Mouse (Mus musculus): ENCODE measurements around the gene Cln3. TPM values are rescaled to one million over a fixed set of nuclear protein-coding genes. Genes with fewer than 3 reads are reported as not detected.

Gene Cln3
- polyA plus RNA-seq, 1 experiment from 2014 or later, result 24.0 TPM

DNA sequence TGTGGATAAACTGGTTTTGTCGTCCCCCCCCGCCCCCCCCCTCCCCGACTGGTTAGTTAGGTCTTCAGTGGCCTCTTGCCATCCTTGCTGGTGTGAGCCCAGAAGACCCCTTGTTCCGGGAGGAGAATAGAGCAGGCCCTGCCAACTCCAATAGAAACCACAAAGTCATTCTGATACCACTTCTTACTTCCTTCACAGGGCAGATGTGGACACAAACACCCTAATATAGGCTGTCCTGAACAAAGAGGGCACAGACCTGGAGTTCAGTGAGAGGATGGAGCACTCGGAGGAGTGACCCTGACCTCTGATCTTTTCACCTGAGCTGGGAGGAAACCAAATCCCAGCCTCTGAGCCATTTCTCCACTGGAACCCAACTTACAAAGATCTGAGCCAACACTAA is 16.3 kb upstream of the Cln3 start:
- Histone ChIP-seq H3K9me3 (replicated peaks; ENCODE audit: control insufficient read depth, low read length) (no peaks in the 10 kb centered on the region), H3K27ac (ENCODE audit: low read depth, low read length) (no peak overlapping the region), H3K27me3 (replicated peaks; ENCODE audit: control insufficient read depth, insufficient read depth, low read length) (no peaks in the 10 kb centered on the region), H3K4me1 (ENCODE audit: control insufficient read depth, insufficient read depth, low read length) (no peaks in the 10 kb centered on the region), H3K4me3 (ENCODE audit: low read depth, low read length) (no peak overlapping the region), H3K36me3 (ENCODE audit: control insufficient read depth, insufficient read depth, low read length) (no peaks in the 10 kb centered on the region), H3K9ac (ENCODE audit: low read length) (no peak overlapping the region), H3K4me2 (ENCODE audit: low read length) (no peak overlapping the region)
- WGBS, result 50% methylated on average over 5 of the region's 5 CpGs
- no peak for DNase-seq (ENCODE audit: low spot score)
- ATAC-seq, result no peak

DNA sequence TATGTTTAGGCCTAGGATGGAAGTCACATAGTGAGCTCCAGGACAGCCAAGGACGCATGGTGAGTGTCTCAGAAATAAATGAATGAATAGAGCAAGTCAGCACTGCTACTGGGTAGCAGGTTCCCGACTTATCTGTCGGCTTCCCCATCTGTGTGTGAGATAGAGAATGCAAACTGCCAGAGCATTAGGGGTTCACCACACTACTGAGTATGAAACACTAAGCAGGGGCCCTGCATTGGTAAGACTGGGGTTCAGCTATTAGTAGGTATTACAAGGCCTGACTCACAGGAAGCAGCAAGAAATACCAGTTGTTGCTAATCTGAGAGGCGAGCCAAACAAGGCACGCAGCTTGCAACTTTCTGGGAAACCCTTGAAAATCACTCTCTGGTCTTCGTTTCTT is 13.3 kb upstream of the Cln3 start:
- no peaks in the 10 kb centered on the region for H3K27me3 ChIP-seq (replicated peaks; ENCODE audit: control insufficient read depth, insufficient read depth, low read length)
- no peak for ATAC-seq
- no peak overlapping the region for H3K9ac ChIP-seq (ENCODE audit: low read length)
- H3K4me1 ChIP-seq (ENCODE audit: control insufficient read depth, insufficient read depth, low read length), result no peaks in the 10 kb centered on the region
- no peak overlapping the region for H3K4me2 ChIP-seq (ENCODE audit: low read length)
- H3K9me3 ChIP-seq (replicated peaks; ENCODE audit: control insufficient read depth, low read length), result no peaks in the 10 kb centered on the region
- no peaks in the 10 kb centered on the region for H3K36me3 ChIP-seq (ENCODE audit: control insufficient read depth, insufficient read depth, low read length)
- no peak for DNase-seq (ENCODE audit: low spot score)
- no peak overlapping the region for H3K27ac ChIP-seq (ENCODE audit: low read depth, low read length)
- WGBS, result 82% methylated on average over 6 of the region's 6 CpGs
- no peak overlapping the region for H3K4me3 ChIP-seq (ENCODE audit: low read depth, low read length)

DNA sequence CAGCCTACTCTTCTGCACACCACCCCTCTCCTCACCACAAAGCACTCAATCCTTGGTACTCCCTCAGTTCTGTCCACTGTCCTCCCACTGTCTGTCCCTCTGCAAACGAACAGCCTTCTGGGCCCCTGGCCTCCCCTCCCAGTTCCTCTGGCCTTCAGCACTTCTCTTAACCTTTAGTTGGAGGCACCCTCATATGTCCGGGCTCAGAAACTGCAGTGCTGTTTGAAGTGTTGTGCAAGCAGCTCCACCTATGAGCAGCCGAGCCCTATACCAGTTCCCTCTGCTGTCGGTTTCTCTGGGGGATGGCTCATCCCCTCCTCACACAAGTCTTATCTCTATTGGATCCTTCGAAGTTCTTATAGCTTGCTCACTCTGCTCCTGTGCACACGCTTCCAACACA is 10.8 kb upstream of the Cln3 start:
- ATAC-seq (no peak), DNase-seq (ENCODE audit: low spot score) (no peak)
- Histone ChIP-seq H3K4me1 (ENCODE audit: control insufficient read depth, insufficient read depth, low read length) (no peaks in the 10 kb centered on the region), H3K4me2 (ENCODE audit: low read length) (no peak overlapping the region), H3K27ac (ENCODE audit: low read depth, low read length) (no peak overlapping the region), H3K9ac (ENCODE audit: low read length) (no peak overlapping the region), H3K9me3 (replicated peaks; ENCODE audit: control insufficient read depth, low read length) (no peaks in the 10 kb centered on the region), H3K27me3 (replicated peaks; ENCODE audit: control insufficient read depth, insufficient read depth, low read length) (no peaks in the 10 kb centered on the region), H3K4me3 (ENCODE audit: low read depth, low read length) (no peak overlapping the region), H3K36me3 (ENCODE audit: control insufficient read depth, insufficient read depth, low read length) (no peaks in the 10 kb centered on the region)
- WGBS, result 65% methylated on average over 6 of the region's 6 CpGs

DNA sequence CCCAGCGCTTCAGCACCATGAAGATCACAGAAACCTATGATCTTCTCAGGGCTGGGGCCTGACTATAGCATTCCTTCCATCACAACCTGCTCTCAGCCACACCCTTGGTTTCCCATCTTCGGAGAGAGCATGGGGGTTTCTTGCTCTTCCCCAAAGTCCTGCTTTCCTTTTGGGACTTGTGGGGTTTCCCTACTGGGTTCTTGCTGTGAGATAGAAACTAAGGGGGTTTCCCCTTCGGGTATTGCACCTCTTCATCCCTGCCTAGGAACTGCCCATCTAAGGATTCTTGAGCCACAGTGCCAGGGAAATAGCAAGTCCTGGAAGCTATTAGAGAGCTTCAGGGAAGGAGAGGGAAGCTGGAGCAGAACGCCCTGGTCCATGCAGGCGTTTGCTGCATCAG is 10.3 kb upstream of the Cln3 start:
- no peak overlapping the region for H3K4me2 ChIP-seq (ENCODE audit: low read length)
- 90% methylated on average over 5 of the region's 5 CpGs for WGBS

DNA sequence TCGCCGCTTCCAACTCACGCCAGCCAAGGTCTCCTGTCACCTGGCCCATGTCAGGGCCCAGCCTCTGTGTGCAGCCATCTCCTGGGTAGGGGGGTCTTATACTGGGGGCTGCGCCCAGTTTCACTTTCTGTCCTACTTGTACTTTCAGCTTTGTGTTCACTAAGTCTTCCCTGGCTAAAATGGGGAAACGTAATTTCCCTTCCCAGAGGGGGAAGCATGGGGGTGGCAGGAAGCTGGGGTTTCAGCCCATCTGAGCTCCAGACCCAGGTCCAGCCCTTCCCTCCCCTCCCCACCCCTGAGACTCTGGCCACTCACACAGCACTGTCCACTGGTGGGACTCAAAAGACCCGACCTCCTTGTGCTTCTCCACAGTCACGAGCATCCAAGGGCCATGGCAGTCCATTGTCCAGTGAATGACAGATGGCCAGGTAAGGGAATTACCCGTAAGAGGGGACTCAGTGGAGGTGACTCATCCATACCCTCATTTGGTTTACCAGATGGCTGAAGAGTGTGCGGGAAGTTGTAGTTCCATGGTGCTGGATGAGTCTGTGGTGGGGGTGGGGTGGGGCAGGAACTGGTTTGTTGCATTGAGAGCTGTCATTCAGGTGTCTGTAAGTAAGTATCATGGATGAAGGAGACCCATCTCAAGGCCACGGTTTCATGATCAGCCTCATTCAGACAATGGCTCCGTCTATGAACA is 9.4 kb upstream of the Cln3 start, which contains the start of gene Il27:
Gene Il27, minus strand, starts transcription at position 80 of the 700 bp plus-strand sequence.
- no peak for ATAC-seq
- WGBS, result 85% methylated on average over 11 of the region's 11 CpGs
- Histone ChIP-seq H3K9ac (ENCODE audit: low read length) (no peak within 1 kb of the TSS), H3K9me3 (replicated peaks; ENCODE audit: control insufficient read depth, low read length) (no peaks in the 10 kb centered on the region), H3K4me2 (ENCODE audit: low read length) (no peak within 1 kb of the TSS), H3K36me3 (ENCODE audit: control insufficient read depth, insufficient read depth, low read length) (no peaks in the 10 kb centered on the region), H3K27ac (ENCODE audit: low read depth, low read length) (no peak within 1 kb of the TSS), H3K4me1 (ENCODE audit: control insufficient read depth, insufficient read depth, low read length) (no peaks in the 10 kb centered on the region), H3K4me3 (ENCODE audit: low read depth, low read length) (no peak within 1 kb of the TSS), H3K27me3 (replicated peaks; ENCODE audit: control insufficient read depth, insufficient read depth, low read length) (no peaks in the 10 kb centered on the region)
- no peak for DNase-seq (ENCODE audit: low spot score)

More for the DNA sequence above, 10.3 kb upstream of the Cln3 start:
- no peaks in the 10 kb centered on the region for H3K27me3 ChIP-seq (replicated peaks; ENCODE audit: control insufficient read depth, insufficient read depth, low read length)
- ATAC-seq (no peak), DNase-seq (ENCODE audit: low spot score) (no peak)
- no peaks in the 10 kb centered on the region for H3K9me3 ChIP-seq (replicated peaks; ENCODE audit: control insufficient read depth, low read length)
- H3K4me3 ChIP-seq (ENCODE audit: low read depth, low read length), result no peak overlapping the region
- H3K36me3 ChIP-seq (ENCODE audit: control insufficient read depth, insufficient read depth, low read length), result no peaks in the 10 kb centered on the region
- H3K9ac ChIP-seq (ENCODE audit: low read length), result no peak overlapping the region
- H3K27ac ChIP-seq (ENCODE audit: low read depth, low read length), result no peak overlapping the region
- H3K4me1 ChIP-seq (ENCODE audit: control insufficient read depth, insufficient read depth, low read length), result no peaks in the 10 kb centered on the region

DNA sequence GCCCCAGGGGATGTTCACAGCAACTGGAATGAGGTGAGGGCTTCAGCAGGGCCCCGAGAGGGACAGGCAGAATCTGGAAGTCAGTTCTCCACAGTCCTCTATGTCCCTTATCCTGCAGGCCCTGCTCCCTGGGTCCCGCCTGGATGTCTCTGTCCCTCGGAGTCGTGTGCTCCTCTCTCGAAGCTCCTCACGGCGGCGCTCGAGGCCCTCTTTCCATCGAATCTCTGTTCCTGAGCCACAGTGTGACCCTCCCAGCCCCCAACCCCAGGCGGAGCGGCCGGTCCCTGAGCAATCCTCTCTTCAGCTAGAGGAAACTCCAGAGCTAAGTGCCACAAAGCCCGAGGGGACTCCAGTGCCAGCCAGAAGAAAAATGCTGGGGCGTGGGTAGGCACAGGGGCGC is 2.2 kb upstream of the Cln3 start:
- no peak for ATAC-seq

DNA sequence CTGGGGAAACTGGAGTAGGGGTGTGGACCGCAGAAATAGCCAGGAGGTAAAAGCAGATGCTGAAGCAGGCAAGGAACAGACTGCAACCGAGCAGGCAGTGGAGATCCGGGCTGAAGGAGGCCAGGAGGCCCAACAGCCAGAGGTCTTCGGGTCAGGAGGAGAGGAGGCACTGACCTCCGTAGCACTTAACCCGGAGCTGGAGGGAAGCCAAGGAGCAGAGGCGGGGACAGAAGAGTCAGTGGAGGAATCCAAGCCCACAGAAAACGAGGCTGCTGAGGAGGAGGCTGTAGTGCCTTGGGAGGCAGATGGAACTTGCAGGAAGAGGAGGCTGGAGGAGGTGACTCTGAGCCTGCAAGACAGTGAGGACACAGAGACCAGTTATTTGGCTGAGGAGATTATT is 1.2 kb upstream of the Cln3 start:
- ATAC-seq (no peak), DNase-seq (ENCODE audit: low spot score) (no peak)
- H3K4me3 ChIP-seq (ENCODE audit: low read depth, low read length), result no peak overlapping the region
- no peak overlapping the region for H3K4me2 ChIP-seq (ENCODE audit: low read length)
- WGBS, result 69% methylated on average over 8 of the region's 8 CpGs
- H3K27me3 ChIP-seq (replicated peaks; ENCODE audit: control insufficient read depth, insufficient read depth, low read length), result no peaks in the 10 kb centered on the region; the same call in 1 of the 2 replicates
- no peaks in the 10 kb centered on the region for H3K36me3 ChIP-seq (ENCODE audit: control insufficient read depth, insufficient read depth, low read length)
- no peaks in the 10 kb centered on the region for H3K9me3 ChIP-seq (replicated peaks; ENCODE audit: control insufficient read depth, low read length)
- H3K4me1 ChIP-seq (ENCODE audit: control insufficient read depth, insufficient read depth, low read length), result peaks cover 4% of the 10 kb centered on the region; the same call in 1 of the 2 replicates
- H3K9ac ChIP-seq (ENCODE audit: low read length), result no peak overlapping the region
- no peak overlapping the region for H3K27ac ChIP-seq (ENCODE audit: low read depth, low read length)

More for the DNA sequence above, 2.2 kb upstream of the Cln3 start:
- Histone ChIP-seq H3K9ac (ENCODE audit: low read length) (peak overlapping the region; percentile 40), H3K36me3 (ENCODE audit: control insufficient read depth, insufficient read depth, low read length) (no peaks in the 10 kb centered on the region), H3K4me1 (ENCODE audit: control insufficient read depth, insufficient read depth, low read length) (peaks cover under 1% of the 10 kb centered on the region; the same call in 1 of the 2 replicates), H3K27me3 (replicated peaks; ENCODE audit: control insufficient read depth, insufficient read depth, low read length) (no peaks in the 10 kb centered on the region; the same call in 1 of the 2 replicates), H3K4me2 (ENCODE audit: low read length) (no peak overlapping the region), H3K27ac (ENCODE audit: low read depth, low read length) (no peak overlapping the region), H3K9me3 (replicated peaks; ENCODE audit: control insufficient read depth, low read length) (no peaks in the 10 kb centered on the region), H3K4me3 (ENCODE audit: low read depth, low read length) (no peak overlapping the region)
- peak; percentile 45 for DNase-seq (ENCODE audit: low spot score)
- 2% methylated on average over 16 of the region's 16 CpGs for WGBS

DNA sequence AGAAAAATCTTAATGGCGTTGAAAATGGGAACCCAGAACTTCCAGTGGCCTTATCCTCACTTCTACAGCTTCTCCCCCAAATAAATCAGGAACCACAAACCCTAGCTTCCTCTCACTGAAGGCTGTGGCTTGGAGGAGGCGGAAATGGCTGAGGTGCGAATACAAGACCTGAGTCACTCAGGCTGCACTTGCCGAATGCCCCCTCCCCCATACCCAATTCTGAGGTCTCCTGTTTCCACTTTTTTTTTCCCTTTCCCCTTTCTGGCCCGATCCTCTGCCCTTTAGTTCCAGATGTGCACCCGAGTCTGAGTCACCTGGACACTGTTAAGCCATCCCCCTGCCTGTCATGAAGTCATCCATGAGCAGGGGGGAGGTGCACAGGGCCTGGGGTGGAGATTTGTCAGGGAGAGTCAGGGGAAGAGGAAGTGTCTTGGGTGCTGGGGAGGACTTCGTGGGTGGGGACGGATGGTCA is 1.1 kb downstream of the Cln3 start, which contains the start of gene Apobr:
Gene Apobr, plus strand, starts transcription at position 437 of the 472 bp plus-strand sequence.
- peak within 1 kb of the TSS; percentile 79 for H3K4me2 ChIP-seq (ENCODE audit: low read length)
- no peaks in the 10 kb centered on the region; the same call in 1 of the 2 replicates for H3K27me3 ChIP-seq (replicated peaks; ENCODE audit: control insufficient read depth, insufficient read depth, low read length)
- 87% methylated on average over 8 of the region's 8 CpGs for WGBS
- ATAC-seq (no peak), DNase-seq (ENCODE audit: low spot score) (no peak)
- peak within 1 kb of the TSS; percentile 49 for H3K4me3 ChIP-seq (ENCODE audit: low read depth, low read length)
- no peak within 1 kb of the TSS for H3K27ac ChIP-seq (ENCODE audit: low read depth, low read length)
- no peaks in the 10 kb centered on the region for H3K9me3 ChIP-seq (replicated peaks; ENCODE audit: control insufficient read depth, low read length)
- H3K9ac ChIP-seq (ENCODE audit: low read length), result no peak within 1 kb of the TSS
- H3K4me1 ChIP-seq (ENCODE audit: control insufficient read depth, insufficient read depth, low read length), result peaks cover 4% of the 10 kb centered on the region; the same call in 1 of the 2 replicates
- H3K36me3 ChIP-seq (ENCODE audit: control insufficient read depth, insufficient read depth, low read length), result no peaks in the 10 kb centered on the region

DNA sequence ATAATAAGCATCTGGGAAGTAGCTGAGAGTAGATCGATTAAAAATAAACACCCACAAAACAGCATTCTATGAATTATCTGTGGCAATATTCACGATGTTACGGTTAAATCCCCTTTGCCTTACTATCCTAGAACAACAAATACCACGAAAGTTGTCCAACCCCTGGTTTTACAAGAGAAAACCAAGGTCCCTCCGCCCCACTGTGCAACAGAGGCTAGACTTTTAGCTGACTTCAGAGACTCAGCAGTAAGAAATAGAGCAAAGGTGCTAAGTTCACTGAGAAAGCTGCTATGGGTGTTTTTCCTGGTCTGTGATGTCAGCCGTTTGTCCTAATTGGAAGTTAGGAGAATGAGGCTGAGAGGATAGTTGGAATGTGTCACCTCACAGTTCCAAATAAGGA is 1.9 kb downstream of the Cln3 start:
- peak overlapping the region; percentile 61; the same call in 1 of the 2 replicates for H3K9ac ChIP-seq (ENCODE audit: low read length)

More for the DNA sequence above, 1.9 kb downstream of the Cln3 start:
- Histone ChIP-seq H3K4me2 (ENCODE audit: low read length) (peak overlapping the region; percentile 79), H3K27me3 (replicated peaks; ENCODE audit: control insufficient read depth, insufficient read depth, low read length) (no peaks in the 10 kb centered on the region; the same call in 1 of the 2 replicates), H3K36me3 (ENCODE audit: control insufficient read depth, insufficient read depth, low read length) (peaks cover 2% of the 10 kb centered on the region), H3K9me3 (replicated peaks; ENCODE audit: control insufficient read depth, low read length) (no peaks in the 10 kb centered on the region), H3K4me3 (ENCODE audit: low read depth, low read length) (peak overlapping the region; percentile 49), H3K27ac (ENCODE audit: low read depth, low read length) (no peak overlapping the region), H3K4me1 (ENCODE audit: control insufficient read depth, insufficient read depth, low read length) (peaks cover 4% of the 10 kb centered on the region; the same call in 1 of the 2 replicates)
- ATAC-seq, result no peak
- 60% methylated on average over 6 of the region's 6 CpGs for WGBS
- no peak for DNase-seq (ENCODE audit: low spot score)
